Mouse (Mus musculus): ENCODE data around the gene Ppp1r9b. TPM values are rescaled to one million over a fixed set of nuclear protein-coding genes. Genes with fewer than 3 reads are reported as not detected.
"Not testable (repeated sequence)": the region's sequence is repeated elsewhere in the genome, so short reads cannot be mapped to it uniquely, and the experiment has no call there.

Gene Ppp1r9b
- 10 to 100 TPM; 43.9 to 47.4 (median 45.6) TPM for total RNA-seq (2022)

GRCm38 (mm10) chr11:94990749-94991577 is at the start of gene Ppp1r9b:
Gene Ppp1r9b (plus strand): TSS chr11:94991035.
- DNase-seq (ENCODE audit: low spot score) = peak; percentile 94

GRCm38 (mm10) chr11:94941121-94941520 is 49.7 kb upstream of the Ppp1r9b start:
- DNase-seq (ENCODE audit: low spot score) = no peak

DNA sequence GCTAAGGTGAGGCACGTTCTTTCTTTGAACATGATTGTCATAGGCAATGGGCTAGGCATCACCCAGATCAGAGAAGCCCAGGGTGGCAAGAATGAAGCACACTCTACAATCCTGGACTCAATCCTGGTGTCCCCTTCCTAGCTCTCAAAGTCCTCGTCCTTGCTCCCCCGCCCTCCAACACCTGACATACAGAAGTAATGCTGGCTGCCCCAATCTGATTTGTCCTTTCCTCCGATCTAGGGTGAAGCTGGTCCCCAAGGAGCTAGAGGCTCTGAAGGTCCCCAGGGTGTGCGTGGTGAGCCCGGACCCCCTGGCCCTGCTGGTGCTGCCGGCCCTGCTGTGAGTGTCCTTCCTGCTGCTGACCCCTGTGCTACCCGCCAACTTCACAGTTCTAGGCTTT is 49.1 kb upstream of the Ppp1r9b start:
- DNase-seq (ENCODE audit: low spot score) = no peak

GRCm38 (mm10) chr11:94942282-94943023 is 48.4 kb upstream of the Ppp1r9b start:
- peak; percentile 42 for DNase-seq (ENCODE audit: low spot score)

GRCm38 (mm10) chr11:94943054-94943453 is 47.8 kb upstream of the Ppp1r9b start:
- no peak for DNase-seq (ENCODE audit: low spot score)

DNA sequence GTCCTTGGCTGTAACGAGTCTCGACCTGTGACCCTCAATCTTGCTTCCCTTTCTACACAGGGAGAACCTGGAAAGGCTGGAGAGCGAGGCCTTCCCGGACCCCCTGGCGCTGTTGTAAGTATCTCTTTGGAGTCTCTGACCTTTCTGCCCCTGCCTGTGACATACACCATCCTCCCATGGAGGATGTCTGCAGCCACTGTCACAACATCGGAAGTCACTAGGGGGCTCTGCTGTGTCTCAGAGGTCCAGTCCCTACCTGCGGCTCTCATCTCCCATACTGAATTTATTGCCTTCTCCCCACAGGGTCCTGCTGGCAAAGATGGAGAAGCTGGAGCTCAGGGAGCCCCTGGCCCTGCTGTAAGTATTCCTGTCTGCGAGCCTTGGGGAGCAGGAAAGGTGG is 46.5 kb upstream of the Ppp1r9b start:
- no peak for DNase-seq (ENCODE audit: low spot score)

DNA sequence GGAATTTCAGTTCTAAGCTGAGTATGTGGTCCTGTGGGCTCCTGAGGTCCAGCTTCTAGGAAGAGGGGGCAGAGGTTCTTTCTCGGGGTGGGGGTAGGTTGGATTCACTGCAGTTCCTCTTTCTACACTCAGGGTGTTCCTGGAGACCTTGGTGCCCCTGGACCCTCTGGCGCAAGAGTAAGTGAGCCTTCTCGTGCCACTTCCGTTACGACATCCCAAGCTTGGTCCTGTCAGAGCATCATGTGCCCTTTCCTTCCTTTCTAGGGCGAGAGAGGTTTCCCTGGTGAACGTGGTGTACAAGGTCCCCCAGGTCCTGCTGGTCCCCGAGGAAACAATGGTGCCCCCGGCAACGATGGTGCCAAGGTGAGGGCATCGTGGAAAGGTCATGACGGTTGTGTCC is 45.6 kb upstream of the Ppp1r9b start:
- DNase-seq (ENCODE audit: low spot score) = no peak

DNA sequence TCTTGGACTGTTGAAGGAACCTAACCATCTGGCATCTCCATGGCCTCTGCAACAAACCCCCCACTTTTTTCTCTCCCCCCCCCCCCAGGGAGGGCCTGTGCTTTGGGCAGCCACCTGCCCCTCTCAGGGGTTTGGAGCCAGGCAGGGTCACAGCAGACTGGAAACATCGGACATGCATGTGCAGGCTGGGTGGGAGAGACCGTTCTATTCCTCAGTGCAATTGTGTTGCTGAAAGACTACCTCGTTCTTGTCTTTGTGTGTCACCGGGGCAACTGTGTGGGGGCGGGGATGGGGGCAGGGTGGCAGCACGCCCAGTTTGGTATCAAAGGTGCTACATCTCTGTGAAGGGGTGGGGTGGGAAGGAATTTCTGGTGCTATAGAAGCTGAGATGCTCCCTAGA is 38.7 kb upstream of the Ppp1r9b start:
- no peak for DNase-seq (ENCODE audit: low spot score)

- DNase-seq (ENCODE audit: low spot score) = no peak
Observed at GRCm38 (mm10) chr11:94955103-94955502, 35.7 kb upstream of the Ppp1r9b start.

GRCm38 (mm10) chr11:94957693-94958064 is 33.2 kb upstream of the Ppp1r9b start:
- peak; percentile 81 for DNase-seq (ENCODE audit: low spot score)

DNA sequence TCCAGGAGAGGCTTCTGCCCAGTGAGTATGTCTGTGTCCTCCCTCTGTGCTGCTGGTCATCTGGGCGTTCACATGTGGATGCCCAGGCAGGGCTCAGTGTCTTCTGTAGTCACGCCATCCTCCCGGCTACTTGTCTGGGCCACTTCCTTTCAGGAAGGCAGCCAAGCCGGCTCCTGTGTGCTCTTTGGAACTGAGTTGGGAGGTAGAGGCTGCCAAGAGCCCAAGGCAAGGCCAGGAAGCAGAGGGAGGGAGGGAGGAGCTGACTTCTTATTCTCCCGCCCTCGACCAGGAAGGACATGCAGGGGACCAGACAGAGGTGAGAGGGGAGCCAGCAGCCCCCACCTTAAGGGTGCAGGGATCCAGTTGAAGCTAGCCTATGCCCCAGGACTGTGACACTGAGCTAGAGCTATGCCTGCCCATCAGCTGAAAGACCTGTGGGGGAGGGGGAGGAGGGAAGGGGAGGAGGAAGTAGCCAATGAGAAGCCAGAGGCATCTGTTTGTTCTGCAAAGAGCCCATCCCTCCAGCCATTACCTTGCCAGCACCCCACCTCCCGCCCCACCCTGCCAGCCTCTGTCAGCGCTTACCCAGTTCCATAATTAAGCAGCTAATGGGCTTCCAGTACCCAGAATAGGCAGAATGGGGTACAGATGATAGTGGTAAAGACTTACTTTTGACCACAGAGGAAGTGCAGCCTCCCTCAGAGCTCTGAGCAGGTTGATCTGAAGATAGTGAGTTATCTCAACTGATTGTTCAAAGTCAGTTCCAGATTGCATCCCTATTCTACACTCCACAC is 32.6 kb upstream of the Ppp1r9b start:
- DNase-seq (ENCODE audit: low spot score) = peak; percentile 91

DNA sequence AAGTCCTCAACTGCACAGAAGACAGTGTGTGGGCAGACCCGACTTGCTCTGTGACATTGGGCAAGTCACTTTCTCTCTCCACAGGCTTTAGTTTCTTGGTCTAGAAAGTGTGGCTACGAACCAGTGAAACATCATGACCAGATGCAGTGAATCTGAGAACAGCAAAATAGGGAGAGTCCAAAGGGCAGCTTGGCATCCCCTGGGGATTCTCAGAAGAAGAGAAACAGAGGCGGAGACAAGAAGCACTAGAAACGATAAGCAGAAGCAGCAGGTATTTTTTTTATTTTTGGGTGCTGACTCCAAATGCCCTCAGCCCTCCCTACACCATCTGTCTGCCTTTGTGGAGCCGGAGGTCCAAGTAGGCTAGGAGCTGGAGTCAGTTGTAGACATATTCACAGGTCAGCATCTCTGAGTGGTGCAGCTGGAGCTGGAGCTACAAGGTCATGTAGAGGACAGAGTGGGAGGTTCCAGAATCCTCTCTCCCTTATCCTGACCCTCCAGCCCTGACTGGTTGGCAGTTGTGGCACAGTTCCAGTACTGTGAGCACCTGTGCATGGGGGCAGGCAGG is 28.2 kb upstream of the Ppp1r9b start:
- no peak for DNase-seq (ENCODE audit: low spot score)

GRCm38 (mm10) chr11:94967419-94967818 is 23.4 kb upstream of the Ppp1r9b start, which contains the start of gene Hils1:
Gene Hils1 (plus strand): TSS chr11:94967593.
- no peak for DNase-seq (ENCODE audit: low spot score)

DNA sequence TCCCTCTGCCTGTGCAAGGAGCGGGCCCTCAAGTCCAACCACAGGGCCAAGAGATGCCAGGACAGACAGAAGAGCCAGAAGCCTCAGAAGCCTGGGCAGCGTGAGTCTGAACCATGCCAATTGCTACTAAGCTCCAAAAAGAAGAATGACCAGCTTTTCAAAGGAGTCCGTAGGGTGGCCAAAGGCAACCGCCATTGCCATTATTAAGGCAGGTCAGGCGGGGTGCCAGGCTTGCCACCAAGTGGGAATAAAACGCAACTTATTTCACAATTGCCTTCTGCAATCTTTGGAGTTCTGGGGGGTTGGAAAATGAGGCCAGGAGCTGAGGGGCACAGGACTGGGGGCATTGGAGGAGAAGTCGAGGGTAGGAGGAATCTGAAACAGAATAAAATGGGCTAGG is 22.6 kb upstream of the Ppp1r9b start:
- no peak for DNase-seq (ENCODE audit: low spot score)

GRCm38 (mm10) chr11:94969709-94970108 is 21.1 kb upstream of the Ppp1r9b start:
- DNase-seq (ENCODE audit: low spot score) = not testable (repeated sequence)

DNA sequence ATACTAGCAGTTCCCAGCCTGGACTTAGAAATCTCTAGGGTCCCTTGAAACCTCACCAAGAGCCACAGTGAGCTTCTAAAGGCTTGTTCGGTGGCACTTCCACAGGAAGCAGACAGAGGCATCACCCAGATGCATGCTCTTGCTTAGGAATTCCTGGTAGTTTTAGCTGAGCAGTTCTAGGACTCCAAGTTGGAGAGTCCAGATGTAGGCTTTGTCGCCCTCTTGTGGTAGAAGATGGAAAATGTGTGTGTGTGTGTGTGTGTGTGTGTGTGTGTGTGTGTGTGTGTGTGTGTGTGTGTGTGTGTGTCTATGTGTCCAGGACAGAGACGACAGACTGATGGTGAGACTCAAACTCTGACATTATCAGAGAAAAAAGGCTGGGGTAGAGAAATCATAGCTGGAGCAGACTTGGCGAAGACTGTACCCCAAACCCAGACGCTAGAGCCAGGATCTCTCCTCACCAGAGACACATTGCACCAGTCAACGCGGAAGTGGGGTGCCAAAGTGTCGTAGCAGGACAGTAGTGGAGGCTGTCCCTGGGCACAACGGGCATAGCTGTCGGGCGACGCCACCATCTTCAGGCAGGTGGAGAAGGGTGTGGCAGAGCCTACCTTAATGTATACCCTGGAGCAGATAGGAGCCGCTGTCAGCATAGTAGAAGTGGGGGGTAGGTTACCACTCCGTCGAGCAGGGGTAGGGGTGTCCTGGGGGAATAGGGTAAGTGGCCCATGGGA is 20.5 kb upstream of the Ppp1r9b start:
- DNase-seq (ENCODE audit: low spot score) = peak; percentile 72

- DNase-seq (ENCODE audit: low spot score) = no peak
Observed at GRCm38 (mm10) chr11:94971895-94972615, 18.8 kb upstream of the Ppp1r9b start.

GRCm38 (mm10) chr11:94972887-94973286 is 17.9 kb upstream of the Ppp1r9b start:
- no peak for DNase-seq (ENCODE audit: low spot score)

DNA sequence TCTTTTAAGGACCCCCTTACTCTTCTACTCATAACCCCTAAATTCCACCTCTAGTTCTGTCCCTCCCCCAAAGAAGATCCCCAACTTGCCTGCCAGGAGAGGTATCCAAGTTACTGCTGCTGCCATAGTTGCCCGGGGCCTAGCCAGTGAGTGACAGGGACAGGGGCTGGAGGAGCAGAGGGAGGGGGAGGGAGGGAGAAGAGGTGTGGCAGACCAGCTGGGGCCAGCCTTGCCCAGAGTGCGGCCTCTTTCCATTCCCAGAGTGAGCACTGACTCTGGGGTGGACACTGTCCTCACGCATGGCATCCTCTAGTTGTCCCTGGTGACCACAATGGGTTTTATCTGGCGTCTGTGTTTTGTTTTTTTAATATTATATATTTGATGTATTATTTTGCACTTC is 17.5 kb upstream of the Ppp1r9b start:
- no peak for DNase-seq (ENCODE audit: low spot score)

DNA sequence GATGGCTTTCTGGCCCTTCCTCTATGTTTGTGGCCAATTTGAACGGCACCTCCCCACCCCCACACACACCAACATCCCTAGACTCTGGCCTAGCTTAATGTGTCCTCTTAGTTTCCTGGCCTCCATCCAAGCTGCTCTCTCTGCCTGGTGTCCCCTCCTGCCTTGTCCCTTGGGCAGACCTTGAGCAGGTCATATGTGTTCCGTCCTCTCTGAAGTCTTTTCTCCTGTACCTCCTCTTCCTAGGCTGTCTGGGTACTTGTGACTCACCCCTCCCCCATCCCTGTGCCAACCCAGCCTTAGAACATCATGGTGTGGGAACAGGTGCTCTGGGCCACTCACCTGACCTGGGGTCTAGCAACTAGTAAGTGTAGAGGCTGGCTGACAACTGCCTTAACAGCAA is 15.9 kb upstream of the Ppp1r9b start:
- peak; percentile 55 for DNase-seq (ENCODE audit: low spot score)

Measured in heart, adult 8-10 months (tissue).